Mouse (Mus musculus) urinary bladder, postnatal 14 days (tissue): Measurements from ENCODE around the gene Rgl1.
A peak's percentile ranks its signal among the peaks of the same experiment; 100 is the strongest.
"Not testable (repeated sequence)": the region's sequence is repeated elsewhere in the genome, so short reads cannot be mapped to it uniquely, and the experiment has no call there.

ENCODE experiments used
- DNase-seq: peaks from one replicate; pipeline ENCODE4 v3.0.0; 2021; ENCODE audit warnings: low spot score

Rgl1 gene

GRCm38 (mm10) chr1:152785446-152785845, 19.3 kb upstream of the Rgl1 start:
- not testable (repeated sequence) for DNase-seq

DNA sequence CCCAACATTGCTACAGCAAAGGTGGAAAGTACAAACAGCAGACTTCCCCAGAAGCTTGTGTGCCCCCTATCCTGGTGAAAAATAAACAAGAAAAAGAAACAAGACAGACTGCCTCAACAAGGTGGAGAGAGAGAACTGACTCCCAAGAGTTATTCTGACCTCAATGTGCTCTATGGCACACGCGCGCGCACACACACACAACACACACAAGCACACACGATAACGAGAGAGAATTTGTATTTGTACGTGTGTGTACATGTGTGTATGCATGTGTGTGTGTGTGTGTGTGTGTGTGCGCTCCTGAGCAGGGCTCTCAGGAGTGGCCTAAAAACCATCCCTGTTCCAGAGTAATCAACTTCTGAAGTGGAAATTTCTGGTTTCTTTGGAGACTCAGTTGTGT, 18.5 kb upstream of the Rgl1 start:
- DNase-seq: no peak

GRCm38 (mm10) chr1:152779071-152779737, 13.1 kb upstream of the Rgl1 start:
- peak; percentile 75 for DNase-seq

DNA sequence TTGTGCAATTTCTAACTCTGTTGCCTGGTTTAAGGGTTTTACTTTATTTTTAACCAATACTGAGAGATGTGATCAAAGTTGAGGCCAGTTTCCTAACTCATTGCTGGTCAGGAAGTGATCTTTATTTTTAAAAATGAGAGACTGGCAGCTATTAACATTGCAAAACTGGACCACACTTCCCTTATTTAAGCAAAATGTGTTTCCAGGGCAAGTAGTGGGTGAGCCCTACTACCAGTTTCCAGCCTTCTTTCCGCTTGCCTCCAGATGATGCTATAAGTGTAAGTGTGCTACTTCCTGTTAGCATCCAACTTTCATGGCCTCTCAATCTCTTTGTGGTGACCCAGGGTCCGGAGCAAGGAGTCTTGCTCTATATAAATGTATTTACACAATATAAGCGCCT, 8.4 kb upstream of the Rgl1 start:
- not testable (repeated sequence) for DNase-seq

- no peak for DNase-seq
Observed at GRCm38 (mm10) chr1:152771016-152771415, 4.9 kb upstream of the Rgl1 start.

DNA sequence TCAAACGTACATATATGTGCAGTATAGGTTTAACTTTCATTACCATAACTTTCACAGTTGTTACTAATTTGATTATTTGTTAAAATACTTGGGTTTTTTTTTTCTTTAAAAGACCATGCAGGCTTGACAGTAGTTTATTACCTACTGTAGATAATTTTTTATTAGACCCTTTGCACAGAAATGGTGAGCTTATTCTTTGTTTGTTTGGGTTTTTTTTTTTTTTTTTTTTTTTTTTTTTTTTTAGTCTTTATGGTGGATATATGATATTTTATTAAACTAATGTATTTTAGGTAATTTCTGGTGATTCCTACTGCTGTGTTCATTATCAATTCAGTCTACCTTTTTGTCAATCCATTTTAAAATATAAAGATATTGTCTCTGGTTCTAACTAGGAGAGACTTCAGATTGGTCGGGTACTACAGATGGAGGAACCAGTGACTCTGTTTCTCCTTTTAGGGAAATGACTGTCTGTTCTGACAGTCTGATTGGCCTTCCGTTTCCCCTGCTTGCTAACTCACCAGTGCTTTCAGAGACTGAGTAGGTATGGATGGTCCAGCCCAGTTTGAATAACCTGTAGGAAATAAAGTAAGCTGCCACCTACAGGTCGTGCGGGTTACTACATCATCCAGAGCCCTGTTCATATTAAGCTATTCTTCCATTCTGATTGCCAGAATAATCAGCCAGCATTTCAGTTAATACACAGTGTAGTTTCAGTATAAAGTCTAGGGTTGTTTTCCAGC, 1.8 kb upstream of the Rgl1 start:
- DNase-seq: peak; percentile 86

DNA sequence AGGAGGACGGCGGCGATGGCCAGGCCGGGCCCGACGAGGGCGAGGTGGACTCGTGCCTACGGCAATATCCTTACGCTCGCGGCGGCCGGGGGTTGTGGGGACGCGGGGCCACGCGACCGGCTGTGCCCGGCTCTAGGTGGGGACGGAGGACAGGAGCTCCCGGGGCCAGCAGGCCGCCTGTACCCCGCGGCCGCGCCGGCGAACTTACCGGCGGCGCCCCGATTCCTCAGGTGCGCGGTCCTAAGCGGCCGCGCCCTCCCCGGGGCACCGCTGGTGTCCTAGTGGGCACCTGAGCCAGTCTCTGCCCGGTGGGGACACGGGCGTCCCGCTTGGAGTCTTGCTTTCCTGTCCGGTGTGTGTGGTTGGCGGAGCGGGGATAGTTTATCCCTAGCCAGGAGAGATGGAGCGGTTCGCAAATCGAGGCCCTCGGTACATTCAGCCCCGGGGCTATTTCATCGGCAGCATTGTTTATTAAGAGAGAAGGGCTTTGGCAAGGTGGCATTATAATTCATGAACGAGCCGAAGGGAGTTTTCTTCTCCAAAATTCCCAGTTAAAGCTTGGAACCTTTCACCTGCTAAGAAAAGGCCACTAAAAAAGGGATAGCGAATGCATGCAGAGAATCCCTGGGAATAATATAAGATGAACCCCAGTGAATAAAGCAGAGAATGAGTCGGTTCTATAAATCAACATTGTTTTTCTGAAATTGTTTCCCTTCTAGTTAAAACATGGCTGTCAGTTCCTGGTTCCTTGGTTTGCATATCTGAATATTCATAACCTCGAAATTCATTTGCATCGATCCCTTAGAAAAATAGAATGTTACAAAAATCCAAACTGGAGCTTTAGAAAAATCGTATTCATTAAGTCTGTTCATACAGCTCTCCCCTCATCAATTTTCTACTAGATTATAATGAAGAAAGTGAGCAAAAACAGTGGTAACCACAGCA, 925 bp upstream of the Rgl1 start:
- DNase-seq: peak; percentile 28

DNA sequence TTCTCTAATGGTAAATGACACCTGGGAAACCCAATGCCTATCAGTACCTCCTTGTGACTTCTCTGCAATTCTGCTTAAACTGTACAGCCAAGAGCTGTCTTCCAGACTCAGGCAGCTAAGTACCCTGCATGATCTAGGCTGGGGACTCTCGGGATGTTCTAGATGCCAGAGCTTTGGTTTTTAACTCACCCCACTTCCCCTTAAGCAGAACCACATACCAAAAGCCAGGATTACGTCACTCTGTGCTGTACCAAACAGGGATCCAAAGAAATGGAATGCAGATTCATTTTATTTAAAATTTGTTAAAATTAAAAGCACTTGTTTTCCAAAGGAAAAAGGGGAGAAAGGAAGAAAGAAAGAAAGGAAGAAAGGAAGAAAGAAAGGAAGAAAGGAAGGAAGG, 4.4 kb downstream of the Rgl1 start:
- no peak for DNase-seq

DNA sequence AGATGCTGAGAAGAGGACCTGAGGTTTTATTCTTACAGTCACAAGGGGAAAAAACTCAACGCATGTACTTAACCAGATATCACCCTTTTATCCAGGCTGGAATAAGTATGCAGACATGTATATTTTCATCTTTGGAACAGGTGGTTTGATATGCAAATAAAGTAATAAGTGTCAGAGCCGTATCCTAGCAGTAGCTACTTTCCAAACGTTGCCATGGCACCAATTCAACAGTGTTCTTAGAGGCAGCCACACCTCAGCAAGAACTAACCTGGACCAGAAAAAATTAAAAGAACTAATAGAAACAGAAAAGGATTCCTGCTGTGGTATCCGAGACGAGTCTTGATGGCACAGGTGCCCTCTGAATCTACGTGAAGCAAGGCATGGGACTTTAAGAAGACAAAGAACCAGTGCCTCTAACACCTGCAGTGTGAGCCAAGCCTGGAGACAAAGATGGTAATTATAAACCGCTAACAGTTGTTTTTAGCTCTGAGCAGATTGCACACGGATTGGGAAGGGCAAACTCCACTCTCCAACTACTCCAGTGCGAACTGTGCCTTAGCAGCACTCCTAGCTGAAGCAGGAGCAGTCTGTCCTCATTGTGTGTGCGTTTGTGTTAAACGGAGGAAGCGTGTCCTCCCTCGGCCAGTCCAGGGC, 15.7 kb downstream of the Rgl1 start, which contains the start of gene Apobec4:
TSS of gene Apobec4 (plus strand) at position 240 of the 654 bp plus-strand sequence.
- DNase-seq: no peak

- DNase-seq: no peak
Observed at GRCm38 (mm10) chr1:152749276-152749675, 16.9 kb downstream of the Rgl1 start.

GRCm38 (mm10) chr1:152746426-152746825, 19.7 kb downstream of the Rgl1 start:
- DNase-seq: peak; percentile 84

GRCm38 (mm10) chr1:152743095-152743826, 22.9 kb downstream of the Rgl1 start:
- DNase-seq: no peak

DNA sequence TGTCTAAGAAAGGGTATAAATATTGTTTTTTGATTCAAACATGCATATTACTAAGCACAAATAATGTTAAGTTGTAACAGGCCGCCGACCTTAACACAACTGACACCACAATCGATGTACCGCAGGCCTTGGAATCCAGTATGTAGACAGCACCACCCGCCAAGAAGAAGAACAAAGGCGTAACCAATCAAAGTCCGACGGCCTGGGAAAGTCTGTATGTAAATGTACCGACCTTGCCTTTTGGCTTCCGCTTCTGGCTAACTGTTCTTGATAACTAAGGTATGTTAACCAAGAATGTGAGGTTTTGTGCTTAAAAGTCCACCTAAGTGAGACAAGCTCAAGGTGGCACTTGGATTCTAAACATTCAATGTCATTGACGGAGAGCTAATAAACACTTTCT, 26.8 kb downstream of the Rgl1 start:
- no peak for DNase-seq

DNA sequence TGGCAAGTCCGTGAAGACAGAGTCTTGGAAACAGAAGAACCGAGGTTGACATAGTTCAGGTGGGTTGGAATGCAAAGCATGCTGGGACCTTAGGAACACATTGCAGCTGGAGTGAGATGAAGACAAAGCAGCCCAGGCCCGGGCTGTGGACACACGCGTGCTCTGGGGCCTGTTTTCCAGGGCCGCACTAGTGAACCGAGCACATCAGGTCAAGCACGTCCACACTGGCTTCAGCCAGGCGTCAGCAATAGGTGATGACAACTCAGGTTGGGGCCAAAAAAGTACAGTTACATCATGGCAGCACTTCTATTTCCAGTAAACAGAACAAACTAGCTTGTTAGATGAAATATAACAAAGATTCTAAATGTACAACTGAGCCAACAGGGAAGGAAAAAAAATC, 27.4 kb downstream of the Rgl1 start:
- DNase-seq: no peak

DNA sequence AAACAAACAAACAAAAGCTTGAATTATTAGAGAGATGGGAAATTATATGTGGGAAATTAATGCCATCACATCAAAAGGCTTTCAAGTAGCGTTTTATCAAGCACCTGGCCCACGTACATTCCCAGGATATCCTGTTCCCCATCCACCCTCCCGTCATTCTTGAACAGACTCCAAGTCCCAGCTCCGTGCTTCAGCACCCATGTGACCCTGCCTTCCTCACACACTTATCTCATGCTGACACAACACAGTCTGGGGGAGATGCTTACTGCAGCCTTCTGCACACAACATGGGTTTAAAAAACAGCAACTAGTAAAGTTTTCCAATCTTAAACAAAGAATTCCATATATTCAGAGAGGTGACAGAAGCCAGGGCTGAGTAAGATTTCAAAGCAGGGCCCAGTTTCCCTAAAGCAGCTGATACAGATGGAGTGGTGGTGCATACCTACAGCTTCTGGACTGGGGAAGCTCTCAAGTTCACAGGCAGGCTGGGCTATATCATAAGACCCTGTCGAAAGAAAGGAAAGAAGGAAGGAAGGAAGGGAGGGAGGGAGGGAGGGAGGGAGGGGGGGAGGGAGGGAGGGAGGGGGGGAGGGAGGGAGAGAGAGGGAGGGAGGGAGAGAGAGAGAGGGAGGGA, 38.4 kb downstream of the Rgl1 start:
- no peak for DNase-seq

GRCm38 (mm10) chr1:152726095-152726494, 40.1 kb downstream of the Rgl1 start:
- no peak for DNase-seq

DNA sequence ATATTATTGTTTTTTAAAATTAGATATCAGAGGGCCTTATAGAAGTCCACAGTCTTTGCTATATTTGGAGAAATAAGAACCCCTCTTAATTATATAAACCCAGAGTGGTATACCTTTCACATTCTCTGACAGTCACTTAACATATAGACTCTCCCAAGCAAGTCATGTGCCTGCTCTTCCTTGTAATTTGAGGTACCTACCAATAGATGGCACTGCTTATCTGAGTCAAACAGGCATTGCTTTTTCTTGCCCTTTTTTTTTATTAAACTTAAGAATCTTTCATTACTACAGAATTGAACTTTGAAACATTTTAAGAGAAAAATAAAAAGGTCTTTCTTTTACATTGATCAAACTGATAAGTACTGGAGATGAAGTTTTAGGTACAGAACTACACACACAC, 41.9 kb downstream of the Rgl1 start:
- no peak for DNase-seq

- DNase-seq: no peak
Observed at GRCm38 (mm10) chr1:152721535-152722198, 44.5 kb downstream of the Rgl1 start.

DNA sequence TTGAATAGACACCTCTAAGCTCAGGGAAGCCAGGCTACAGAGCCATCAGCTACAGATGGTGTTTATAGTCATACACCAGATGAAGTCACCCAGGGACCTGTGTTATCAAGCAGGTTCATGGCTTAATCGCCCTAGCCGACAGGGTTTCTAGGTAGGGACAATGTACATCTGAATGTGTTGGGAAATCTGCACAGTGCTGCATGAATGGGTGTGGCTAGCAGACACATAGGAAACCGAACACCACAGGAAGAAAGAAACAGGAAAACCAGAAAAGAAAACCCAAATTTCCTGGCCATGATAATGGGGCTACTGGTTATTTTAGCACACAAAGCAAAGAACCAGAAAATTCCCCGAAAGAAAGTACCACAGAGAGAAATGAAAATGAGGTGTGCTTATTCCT, 45.2 kb downstream of the Rgl1 start:
- DNase-seq: no peak

- no peak for DNase-seq
Observed at GRCm38 (mm10) chr1:152718200-152718599, 48.0 kb downstream of the Rgl1 start.
